Mouse (Mus musculus) gastrocnemius, postnatal 10 days (tissue): ENCODE data around the gene Ugt1a5. TPM values are rescaled to one million over a fixed set of nuclear protein-coding genes. Genes with fewer than 3 reads are reported as not detected.
"Not testable (repeated sequence)": the region's sequence is repeated elsewhere in the genome, so short reads cannot be mapped to it uniquely, and the experiment has no call there.

Experiments used
- DNase-seq: peaks from one replicate; pipeline ENCODE4 v3.0.0; 2021; ENCODE audit warnings: mixed read lengths
- total RNA-seq, 2 experiments: library from RNA; stranded (reverse); gene quantifications; 2 replicates each; pipeline ENCODE4 v1.2.3; 2021

The Ugt1a5 gene
- total RNA-seq, 2 experiments from 2014 or later = 0.18 TPM; not detected in 1

DNA sequence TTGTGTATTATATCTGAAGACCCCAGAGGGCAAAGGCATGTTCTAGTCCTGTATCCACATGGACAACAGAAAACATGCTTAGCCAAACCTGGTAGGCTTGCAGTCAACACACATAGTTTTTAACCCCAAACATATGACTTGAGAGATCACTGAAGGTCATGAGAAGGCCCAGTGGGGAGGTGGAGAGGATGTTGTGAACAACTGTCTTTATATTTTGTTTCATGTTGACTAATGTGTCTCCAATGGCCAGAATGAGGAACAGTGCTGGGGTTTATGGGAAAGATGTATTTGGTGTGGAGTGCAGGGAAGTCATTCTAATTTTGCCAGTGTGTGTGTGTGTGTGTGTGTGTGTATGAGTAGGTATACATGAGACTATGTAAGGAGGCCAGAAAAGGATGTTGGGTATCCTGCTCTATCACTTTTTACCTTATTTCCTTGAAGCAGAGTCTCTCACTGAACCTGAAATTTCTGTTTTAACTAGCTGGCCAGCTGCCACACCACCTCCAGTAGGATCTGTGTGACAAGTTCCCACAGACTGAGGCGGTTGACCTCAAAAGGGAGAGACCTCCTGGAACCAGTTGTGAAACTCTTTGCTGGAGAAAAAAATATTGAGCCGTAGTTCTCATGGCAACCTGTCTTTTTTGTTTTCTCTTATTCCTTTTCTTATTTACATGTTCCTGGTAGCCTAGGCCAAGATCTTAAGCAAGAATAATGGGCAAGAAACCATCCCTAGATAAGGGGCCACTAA is 58.4 kb downstream of the Ugt1a5 start:
- peak; percentile 27 for DNase-seq

DNA sequence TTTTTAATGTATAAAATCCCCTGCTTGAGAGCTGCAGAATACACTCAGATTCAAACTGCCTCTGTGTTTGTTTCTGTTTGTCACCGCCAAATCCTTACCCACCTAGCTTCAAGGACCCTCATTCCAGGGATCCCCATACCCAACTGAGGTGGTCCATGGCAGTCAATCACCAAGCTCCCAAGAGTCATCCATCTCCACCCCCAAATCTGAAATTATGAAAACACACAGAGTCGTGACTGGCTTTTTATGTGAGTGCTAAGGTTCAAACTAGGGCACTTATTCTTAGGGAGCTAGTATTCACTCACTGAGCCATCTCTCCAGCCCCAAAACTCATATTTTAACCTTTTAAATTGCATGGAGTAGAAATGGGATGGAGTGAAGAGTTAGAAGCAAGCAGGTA is 59.5 kb downstream of the Ugt1a5 start:
- not testable (repeated sequence) for DNase-seq

GRCm38 (mm10) chr1:88225741-88226140 is 59.9 kb downstream of the Ugt1a5 start:
- DNase-seq = no peak

DNA sequence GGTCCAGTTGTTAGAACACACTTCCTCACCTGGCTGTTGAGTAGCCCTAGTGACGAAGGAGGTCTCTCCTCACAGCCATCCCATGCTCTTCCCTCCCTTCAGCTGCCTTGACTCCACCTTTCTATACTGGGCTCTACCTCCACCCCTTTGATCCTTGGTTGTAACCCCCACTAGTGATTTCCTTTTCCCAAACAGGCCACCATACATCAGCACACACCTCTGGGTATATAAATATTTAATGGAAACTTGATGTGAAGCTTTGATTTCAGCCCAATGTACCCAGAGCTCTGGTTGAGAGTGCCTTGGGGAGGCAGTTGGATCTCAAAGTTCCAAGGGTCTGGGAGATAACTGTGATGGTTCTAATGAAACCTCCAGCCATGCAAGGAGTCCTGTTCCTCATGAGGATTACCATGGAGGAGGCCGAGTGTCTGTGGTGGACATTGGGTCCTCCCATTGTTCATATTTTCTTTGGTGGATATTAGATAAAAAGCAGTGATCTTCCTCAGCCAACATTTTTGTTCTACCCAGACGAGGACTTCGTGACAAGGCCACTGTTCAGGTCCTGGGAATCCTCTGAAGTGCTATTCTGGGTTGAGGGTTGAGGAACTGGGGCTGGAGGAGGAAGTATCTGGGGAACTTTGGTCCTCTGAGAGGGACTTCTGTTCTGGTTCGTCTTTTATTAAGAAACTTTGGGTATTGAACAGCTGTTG is 61.0 kb downstream of the Ugt1a5 start, which contains the start of gene Mroh2a:
TSS of gene Mroh2a (plus strand) at position 317 of the 710 bp plus-strand sequence.
- peak; percentile 5 for DNase-seq

GRCm38 (mm10) chr1:88227482-88227881 is 61.7 kb downstream of the Ugt1a5 start:
- peak; percentile 4 for DNase-seq

DNA sequence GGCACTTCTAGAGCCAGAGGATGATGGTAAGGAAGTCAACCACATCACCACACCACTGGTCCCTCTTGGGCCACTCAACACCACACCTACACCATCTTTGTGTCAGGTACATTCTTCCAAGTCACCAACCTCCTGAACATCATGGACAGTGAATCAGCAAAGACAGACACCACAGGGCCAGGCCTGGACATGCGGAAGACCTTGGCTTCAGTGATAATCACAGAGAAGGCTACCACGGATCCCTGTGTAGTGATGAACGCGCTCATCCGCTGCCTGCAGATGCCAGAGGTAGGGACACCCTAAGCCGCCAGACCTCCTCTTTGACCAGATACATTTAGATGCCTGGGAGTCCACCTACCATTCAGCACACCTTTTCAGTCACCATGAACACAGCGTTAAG is 62.3 kb downstream of the Ugt1a5 start:
- DNase-seq = peak; percentile 14

DNA sequence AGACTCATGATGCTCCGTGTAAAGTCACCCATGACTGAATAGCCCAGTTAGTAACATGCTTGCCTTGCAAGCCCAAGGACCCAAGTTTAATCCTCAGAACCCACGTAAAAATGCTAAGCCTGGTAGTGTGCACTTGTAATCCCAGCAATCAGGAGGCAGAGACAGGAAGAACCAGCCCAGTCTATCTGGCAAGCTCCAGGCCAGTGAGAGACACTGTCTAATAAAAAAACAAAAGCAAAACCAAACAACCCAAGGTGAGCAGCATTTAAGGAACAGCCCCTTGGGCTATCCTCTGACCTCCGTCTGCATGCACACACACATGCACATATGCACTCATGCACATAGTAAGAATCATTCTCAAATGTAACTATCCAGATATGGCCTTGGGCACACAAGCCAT is 63.8 kb downstream of the Ugt1a5 start:
- peak; percentile 7 for DNase-seq

GRCm38 (mm10) chr1:88229986-88230385 is 64.2 kb downstream of the Ugt1a5 start:
- peak; percentile 12 for DNase-seq

DNA sequence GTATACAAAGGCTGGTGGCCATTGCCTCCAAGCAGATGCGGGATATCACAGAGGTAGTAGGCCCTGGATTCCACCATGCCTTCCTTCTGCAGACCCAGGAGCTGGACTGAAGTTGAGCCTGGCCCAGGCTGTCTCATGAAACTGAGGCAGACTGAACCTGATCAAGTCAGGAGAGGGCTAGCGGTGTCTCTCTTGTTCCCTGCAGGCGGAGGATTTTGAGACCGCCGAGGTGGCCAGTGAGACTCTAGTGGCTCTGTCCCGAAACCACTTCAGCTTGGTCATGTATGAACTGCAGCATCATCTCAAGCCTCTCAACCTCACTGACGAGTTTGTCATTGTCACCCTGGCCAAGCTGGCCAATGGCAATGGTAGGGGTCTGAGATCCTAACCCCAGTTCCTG is 64.6 kb downstream of the Ugt1a5 start:
- DNase-seq = peak; percentile 14

DNA sequence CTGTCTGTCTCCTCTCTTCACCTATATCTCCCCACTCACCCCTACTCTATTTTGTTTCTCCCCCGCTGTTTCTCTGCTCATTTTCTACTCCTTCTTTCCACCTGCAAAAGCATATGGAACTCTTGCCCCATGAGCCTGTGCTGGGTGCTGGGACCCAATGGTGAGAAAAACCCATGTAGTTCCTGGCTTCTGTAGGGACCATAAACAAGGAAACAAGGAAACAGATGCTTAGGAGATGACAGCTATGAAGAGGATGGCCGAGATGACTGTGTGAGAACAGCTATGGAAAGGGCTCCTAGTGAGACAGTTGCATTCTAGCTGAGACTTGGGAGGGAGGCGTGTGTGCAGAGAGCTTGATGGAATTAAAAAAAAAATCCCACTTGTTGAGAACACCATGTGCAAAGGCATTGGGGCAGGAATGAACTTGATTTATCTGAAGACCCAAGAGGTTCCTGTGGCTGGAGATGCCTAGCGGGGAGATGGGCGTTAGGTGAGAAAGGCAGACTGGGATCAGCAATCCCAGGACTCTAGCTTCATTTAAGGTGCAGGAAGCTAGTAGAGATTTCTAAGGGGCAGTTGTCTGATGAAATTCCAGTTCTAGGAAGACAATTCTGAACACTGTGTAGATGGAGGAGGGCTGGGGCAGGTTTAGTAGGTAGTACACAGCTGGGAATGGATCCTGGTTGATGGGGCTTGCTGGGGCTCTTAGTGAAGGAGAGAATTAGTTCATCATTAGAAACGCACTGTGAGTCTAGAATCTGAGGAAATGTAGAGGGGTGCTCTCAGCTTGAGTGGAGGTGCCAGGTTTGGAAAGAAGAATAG is 65.4 kb downstream of the Ugt1a5 start:
- DNase-seq = peak; percentile 9

- DNase-seq = peak; percentile 9
Observed at GRCm38 (mm10) chr1:88231803-88232499, 66.1 kb downstream of the Ugt1a5 start.

GRCm38 (mm10) chr1:88232664-88233380 is 67.0 kb downstream of the Ugt1a5 start:
- DNase-seq = no peak

DNA sequence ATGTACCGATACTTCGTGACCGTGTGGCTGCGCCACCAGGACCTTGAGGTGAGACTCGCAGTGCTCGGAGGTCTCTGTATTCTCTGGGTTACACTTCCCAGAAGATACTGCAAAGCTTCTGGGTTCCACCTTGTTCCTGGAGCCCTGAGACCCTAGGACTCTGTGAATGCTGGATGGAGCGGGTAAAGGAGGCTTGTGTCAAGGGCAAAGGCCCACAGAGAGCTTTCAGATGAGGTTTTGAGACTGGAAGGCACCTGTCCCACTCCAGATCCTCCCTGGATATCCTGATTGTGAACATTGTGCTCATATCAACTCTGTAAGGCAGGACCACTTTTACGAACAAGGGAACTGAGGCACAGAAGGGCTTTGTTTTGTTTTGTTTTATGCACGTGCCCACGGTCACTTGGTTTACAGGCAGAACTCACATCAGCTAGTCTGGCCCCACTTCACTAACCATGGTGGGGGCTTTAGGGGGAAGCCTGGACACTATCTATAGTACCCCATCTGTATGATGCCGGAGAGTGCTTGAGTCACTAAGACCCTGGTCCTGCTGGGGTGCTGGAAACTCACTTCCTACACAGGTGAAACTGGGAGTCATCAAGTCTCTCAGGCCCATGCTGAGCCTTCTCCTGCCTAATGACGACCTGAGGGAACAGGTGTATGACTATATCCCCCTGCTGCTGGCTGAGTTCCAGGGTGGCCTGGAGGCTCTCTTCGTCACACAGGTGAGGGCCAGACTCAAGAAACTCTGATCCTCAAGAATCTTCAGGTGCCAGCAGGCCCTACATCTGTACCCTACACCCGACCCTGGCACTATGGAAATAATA is 67.8 kb downstream of the Ugt1a5 start:
- no peak for DNase-seq

DNA sequence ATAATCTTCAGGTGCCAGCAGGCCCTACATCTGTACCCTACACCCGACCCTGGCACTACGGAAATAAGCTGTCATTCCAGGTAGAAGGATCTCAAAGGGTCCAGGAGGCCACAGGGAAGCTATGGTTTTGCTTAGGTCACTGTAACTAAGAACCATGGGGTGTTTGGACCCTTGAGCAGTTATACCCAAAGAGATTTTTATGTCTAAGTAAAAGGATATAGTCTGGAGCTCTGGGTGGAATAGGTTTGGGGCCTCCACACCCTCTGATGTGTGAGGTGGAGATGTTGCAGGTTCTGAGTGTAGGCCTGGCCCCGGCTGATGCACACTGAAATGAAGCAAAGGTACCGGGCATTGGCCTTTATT is 68.4 kb downstream of the Ugt1a5 start:
- DNase-seq = no peak

GRCm38 (mm10) chr1:88234646-88235045 is 68.8 kb downstream of the Ugt1a5 start:
- no peak for DNase-seq

DNA sequence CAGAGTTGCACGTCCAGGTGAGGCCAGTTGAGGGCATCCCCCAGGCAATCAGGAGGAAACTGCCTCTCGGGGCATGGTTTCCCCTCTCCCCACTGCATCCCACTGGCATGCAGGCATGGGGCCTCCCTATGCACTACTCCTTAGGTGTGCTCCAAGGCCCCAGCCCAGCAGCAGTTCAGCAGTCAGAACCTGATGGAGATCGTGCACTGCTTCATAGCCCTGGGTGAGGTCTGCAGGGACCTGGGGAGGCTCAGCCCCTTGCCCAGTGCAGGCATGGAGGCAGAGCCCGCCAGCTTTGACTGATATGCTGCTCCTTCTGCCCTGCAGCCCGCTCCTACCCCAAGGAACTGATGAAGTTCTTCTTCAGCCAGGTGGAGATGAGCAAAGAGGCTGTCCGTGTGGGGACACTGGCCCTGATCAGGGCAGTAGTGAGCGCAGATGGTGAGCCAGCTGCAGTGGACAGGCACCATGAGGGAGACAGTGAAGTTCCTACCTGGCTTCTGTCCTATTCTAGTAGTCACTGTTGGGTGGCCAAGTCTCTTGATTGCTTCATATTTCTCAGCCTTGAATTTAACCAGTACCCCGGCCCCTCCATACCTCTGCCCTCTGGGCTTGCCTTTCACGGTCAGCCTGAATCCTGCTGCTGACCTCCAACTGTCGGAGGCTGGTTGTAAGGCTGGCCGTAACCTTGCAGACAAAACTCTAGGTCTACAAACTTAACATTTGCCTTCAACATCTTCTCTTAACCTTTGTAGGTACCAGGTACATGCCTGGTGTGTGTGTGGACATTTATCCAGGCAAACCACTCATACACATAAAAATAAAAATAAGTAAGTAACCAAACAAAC is 69.5 kb downstream of the Ugt1a5 start:
- no peak for DNase-seq

DNA sequence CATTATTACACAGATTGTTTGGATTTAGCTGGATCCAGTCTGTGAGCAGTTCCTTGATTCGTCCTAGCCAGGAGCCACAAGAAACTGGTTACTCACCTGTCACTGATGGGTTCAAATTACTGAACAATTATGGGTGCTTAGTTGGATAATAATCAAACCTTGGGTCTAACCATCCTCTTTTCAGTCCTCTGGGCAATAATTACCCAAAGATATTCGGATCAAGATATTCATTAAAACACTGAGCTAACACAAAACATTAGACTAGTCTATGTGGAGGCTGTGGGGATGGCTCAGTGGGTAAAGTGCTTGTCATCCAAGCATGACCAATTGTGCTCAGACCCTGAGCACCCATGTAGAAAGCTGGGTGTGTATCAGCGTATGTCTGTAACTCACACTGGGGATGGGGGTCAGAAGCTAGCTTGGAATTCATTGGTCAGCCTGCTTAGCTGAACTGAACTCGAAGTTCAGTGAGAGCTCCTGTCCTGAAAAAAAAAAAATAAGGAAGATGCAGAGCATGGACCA is 70.1 kb downstream of the Ugt1a5 start:
- no peak for DNase-seq

DNA sequence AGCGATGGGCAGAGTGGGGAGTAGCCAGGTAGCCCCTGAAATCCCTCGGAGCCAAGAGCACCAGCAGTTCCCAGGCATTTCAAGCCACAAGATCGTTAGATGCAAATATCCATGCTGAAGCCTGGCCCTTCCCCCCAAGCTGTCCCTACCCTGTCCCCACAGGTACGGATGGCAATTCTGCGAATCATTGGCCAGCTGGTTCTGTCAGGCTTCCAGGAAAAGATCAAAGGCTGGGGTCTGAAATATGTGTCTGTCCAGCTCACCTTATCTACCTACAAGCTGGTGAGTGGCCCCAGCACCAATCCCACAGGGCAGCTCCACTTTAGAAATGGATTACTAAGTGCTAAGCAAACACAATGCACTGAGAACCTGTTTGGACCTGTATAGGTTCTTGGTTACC is 71.5 kb downstream of the Ugt1a5 start:
- no peak for DNase-seq

DNA sequence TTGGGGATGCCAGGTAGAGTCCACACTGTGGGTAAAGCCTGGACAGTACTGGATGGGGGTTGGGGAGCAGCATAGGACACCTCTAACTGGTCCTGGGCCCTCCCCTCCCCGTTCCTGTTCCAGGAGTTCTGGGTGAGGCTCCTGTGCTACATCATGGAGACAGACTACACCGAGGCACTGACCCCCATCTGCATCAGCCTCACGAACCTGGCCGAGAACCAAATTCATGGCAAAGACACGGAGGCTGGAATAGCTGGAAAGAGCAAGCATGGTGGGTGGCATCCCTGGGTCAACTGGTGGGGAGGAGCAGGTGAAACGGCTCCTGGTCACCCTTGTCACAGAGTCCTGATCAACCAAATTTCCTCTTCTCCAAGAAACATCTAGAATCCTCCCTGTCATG is 73.0 kb downstream of the Ugt1a5 start:
- DNase-seq = no peak
